Mouse (Mus musculus) spleen, adult 2 months (tissue): ENCODE measurements around the gene Socs3.

Experiments
- CTCF ChIP-seq: fragments of 200-500 bp; IDR thresholded peaks from 2 replicates; pipeline ENCODE4 v1.5.1; 2011; ENCODE audit warnings: mild to moderate bottlenecking, inconsistent platforms; ENCODE audit not compliant: insufficient read depth, insufficient read length, insufficient replicate concordance; ENCODE audit errors: extremely low read depth
- POLR2A ChIP-seq: fragments of 200-500 bp; IDR thresholded peaks from 2 replicates; pipeline ENCODE4 v1.6.1; 2011; ENCODE audit warnings: low read depth, low read length, inconsistent platforms

DNA sequence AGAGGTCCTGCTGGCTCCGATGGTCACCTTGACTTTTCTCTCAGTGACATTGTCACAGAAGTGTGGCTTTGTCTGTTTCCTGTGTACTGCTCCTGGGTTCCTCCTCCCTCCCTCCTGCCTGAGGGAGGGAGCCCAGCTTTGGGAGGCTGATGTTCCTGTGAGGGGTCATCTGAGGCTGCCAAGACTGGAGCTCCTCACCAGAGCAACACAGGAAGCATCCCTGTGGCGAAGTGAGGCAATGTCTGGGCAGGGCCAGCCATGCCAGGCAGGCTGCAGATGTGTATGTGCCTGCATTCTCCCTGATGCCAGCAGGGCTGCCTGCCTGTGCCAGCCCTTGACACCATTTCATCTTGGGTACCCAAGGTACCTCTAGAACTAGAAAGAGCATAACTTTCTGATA lies 15.8 kb downstream of the Socs3 start:
- TF ChIP-seq CTCF (no peak), POLR2A (no peak)
